Mouse (Mus musculus) lung, postnatal 25 days (tissue): ENCODE results near the gene Tnfsf12.
"Not testable (repeated sequence)": the region's sequence is repeated elsewhere in the genome, so short reads cannot be mapped to it uniquely, and the experiment has no call there.

ENCODE experiments used
- DNase-seq: peaks from one replicate; pipeline ENCODE4 v3.0.0; 2022; ENCODE audit warnings: low spot score

Tnfsf12 gene

GRCm38 (mm10) chr11:69704613-69705010 is 9.0 kb upstream of the Tnfsf12 start:
- DNase-seq, result no peak

- DNase-seq, result no peak
Observed at GRCm38 (mm10) chr11:69703814-69704612, 8.4 kb upstream of the Tnfsf12 start.

GRCm38 (mm10) chr11:69703381-69703780 is 7.7 kb upstream of the Tnfsf12 start:
- not testable (repeated sequence) for DNase-seq

GRCm38 (mm10) chr11:69702886-69703285 is 7.2 kb upstream of the Tnfsf12 start:
- not testable (repeated sequence) for DNase-seq

GRCm38 (mm10) chr11:69699595-69699994 is 3.9 kb upstream of the Tnfsf12 start:
- DNase-seq, result no peak

- no peak for DNase-seq
Observed at GRCm38 (mm10) chr11:69698574-69698973, 2.9 kb upstream of the Tnfsf12 start.

GRCm38 (mm10) chr11:69697396-69697795 is 1.7 kb upstream of the Tnfsf12 start:
- DNase-seq, result no peak

GRCm38 (mm10) chr11:69695046-69695360 is 646 bp downstream of the Tnfsf12 start:
- no peak for DNase-seq

- DNase-seq, result no peak
Observed at GRCm38 (mm10) chr11:69693421-69693965, 2.2 kb downstream of the Tnfsf12 start.

GRCm38 (mm10) chr11:69692863-69693262 is 2.8 kb downstream of the Tnfsf12 start:
- DNase-seq, result no peak

- peak; percentile 39 for DNase-seq
Observed at GRCm38 (mm10) chr11:69692196-69692811, 3.3 kb downstream of the Tnfsf12 start.

- no peak for DNase-seq
Observed at GRCm38 (mm10) chr11:69689891-69690290, 5.8 kb downstream of the Tnfsf12 start.

- no peak for DNase-seq
Observed at GRCm38 (mm10) chr11:69687061-69687460, 8.6 kb downstream of the Tnfsf12 start.

- peak; percentile 84 for DNase-seq
Observed at GRCm38 (mm10) chr11:69686377-69686776, 9.3 kb downstream of the Tnfsf12 start.

GRCm38 (mm10) chr11:69685526-69686148 is 10.0 kb downstream of the Tnfsf12 start, which contains the start of gene Tnfsf13:
Gene Tnfsf13, minus strand, starts transcription at chr11:69685784.
- DNase-seq, result peak; percentile 92

- DNase-seq, result no peak
Observed at GRCm38 (mm10) chr11:69684936-69685335, 10.7 kb downstream of the Tnfsf12 start.

- DNase-seq, result peak; percentile 74
Observed at GRCm38 (mm10) chr11:69684128-69684745, 11.4 kb downstream of the Tnfsf12 start.

GRCm38 (mm10) chr11:69683576-69683975 is 12.1 kb downstream of the Tnfsf12 start:
- no peak for DNase-seq

GRCm38 (mm10) chr11:69682840-69683533 is 12.7 kb downstream of the Tnfsf12 start:
- DNase-seq, result peak; percentile 93

GRCm38 (mm10) chr11:69682209-69682839 is 13.3 kb downstream of the Tnfsf12 start:
- no peak for DNase-seq
